Comparison of ENCODE assay signal across 9 mouse cellular contexts in the genomic region with DNA sequence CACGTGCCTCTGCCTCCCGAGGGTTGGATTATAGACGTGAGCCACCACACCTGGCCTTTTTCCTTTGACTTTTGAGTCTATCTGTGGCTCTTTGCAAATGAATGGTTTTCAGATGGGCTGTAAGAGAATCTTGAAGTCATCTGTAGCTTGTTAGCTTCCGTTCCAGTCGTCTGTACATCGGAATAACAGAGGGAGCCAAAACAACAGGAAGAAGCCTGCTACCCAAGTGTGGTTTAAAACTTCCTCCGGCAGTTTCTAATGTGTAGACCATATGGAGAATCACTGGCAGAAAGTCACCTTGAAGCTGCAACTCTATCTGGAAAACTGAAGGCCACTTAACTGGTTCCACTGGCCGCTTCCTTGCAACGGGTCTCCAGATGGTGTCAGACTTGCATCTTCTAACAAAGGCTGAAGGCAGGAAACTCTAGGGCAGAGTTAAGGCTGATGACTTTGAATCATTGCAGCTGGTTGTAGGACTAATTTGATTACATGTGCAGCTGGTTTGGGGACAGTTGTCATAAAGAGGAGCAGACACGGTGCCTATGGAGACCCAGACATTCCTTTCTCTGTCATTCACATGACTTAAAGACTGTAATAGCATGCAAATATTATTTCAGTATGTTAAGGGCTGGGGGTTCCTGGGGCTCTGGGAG. TPM values are rescaled to one million over a fixed set of nuclear protein-coding genes. Genes with fewer than 3 reads are reported as not detected.
DNase-seq lines count a peak whose midpoint lies in the region; ATAC-seq lines count a peak whose summit lies in the region.
"Had no signal": no experiment of that assay in that cellular context is flagged by ENCODE, and none has a peak within 500 bp of the region (broad histone marks: within the 10 kb centered on the region; RNA-seq: fewer than 3 reads in every experiment).

No protein-coding gene starts in this region.

- 0 out of 2 replicates have a peak, but pooled peaks have one; percentile 11 for ATAC-seq in hindbrain, embryonic 15.5 days (ENCODE audit: low FRiP score, low read depth)
- no peak for ATAC-seq in hindbrain, embryonic 12.5 days (ENCODE audit: low FRiP score)
- ATAC-seq in hematopoietic stem cell, adult 5-6 weeks (replicated peaks in 1 of 2; ENCODE audit: insufficient read depth in 1 of 2, low FRiP score in 2 of 2, low TSS enrichment in 1 of 2, low read depth in 1 of 2, poor library complexity in 2 of 2, severe bottlenecking in 2 of 2) = peak; percentile 46 to 63; a peak in 3 of 4 replicates

- H3K4me2 ChIP-seq in hindbrain, embryonic 15.5 days = no peak overlapping the region
- H3K4me2 ChIP-seq in hindbrain, embryonic 12.5 days (replicated peaks) = no peak overlapping the region

- no peaks in the 10 kb centered on the region for H3K9me3 ChIP-seq in hindbrain, embryonic 15.5 days
- H3K9me3 ChIP-seq in hindbrain, embryonic 12.5 days (replicated peaks) = no peaks in the 10 kb centered on the region

- H3K36me3 ChIP-seq in hindbrain, embryonic 15.5 days = no peaks in the 10 kb centered on the region
- no peaks in the 10 kb centered on the region for H3K36me3 ChIP-seq in hindbrain, embryonic 12.5 days

- 59% methylated on average over 10 of the region's 10 CpGs for WGBS in hindbrain, embryonic 15.5 days
- WGBS in hindbrain, embryonic 12.5 days = 60% methylated on average over 10 of the region's 10 CpGs

- no peak overlapping the region for H3K9ac ChIP-seq in hindbrain, embryonic 15.5 days
- H3K9ac ChIP-seq in hindbrain, embryonic 12.5 days = no peak overlapping the region

- no peak overlapping the region for H3K4me3 ChIP-seq in hindbrain, embryonic 15.5 days
- H3K4me3 ChIP-seq in hindbrain, embryonic 12.5 days = no peak overlapping the region

- no peak overlapping the region for H3K27ac ChIP-seq in hindbrain, embryonic 15.5 days (replicated peaks)
- H3K27ac ChIP-seq in hindbrain, embryonic 12.5 days = no peak overlapping the region

- H3K4me1 ChIP-seq in hindbrain, embryonic 15.5 days (replicated peaks) = no peaks in the 10 kb centered on the region
- H3K4me1 ChIP-seq in hindbrain, embryonic 12.5 days = no peaks in the 10 kb centered on the region

- no peaks in the 10 kb centered on the region for H3K27me3 ChIP-seq in hindbrain, embryonic 15.5 days
- H3K27me3 ChIP-seq in hindbrain, embryonic 12.5 days = no peaks in the 10 kb centered on the region

- DNase-seq in R1 (ENCODE audit: low read depth, low spot score) = peak; percentile 98
- DNase-seq in lung, postnatal 36 days = peak; percentile 53
- peak; percentile 46 for DNase-seq in thymus, postnatal 4 days
- DNase-seq in cerebellum, adult 9-10 months = no peak
- DNase-seq in adrenal gland, postnatal 25 days = no peak

RNA-seq across cellular contexts. Expression of a gene that starts 12.0 kb away (rescaled TPM):
- polyA plus RNA-seq in hindbrain, embryonic 15.5 days (2015; fragmentation: Nextera tagmentation; extraction: Ambion mirVana) = 29.5 and 33.1 TPM in 2 replicates
- polyA plus RNA-seq in hindbrain, embryonic 12.5 days (2016; fragmentation: Nextera tagmentation; extraction: Ambion mirVana) = 31.7 and 33.9 TPM in 2 replicates
- 47.8 and 74.7 TPM in 2 replicates for total RNA-seq in hematopoietic stem cell, adult 5-6 weeks (2017)
- 35.1 and 45.1 TPM in 2 replicates for total RNA-seq in adrenal gland, postnatal 25 days (2021)

RNA-seq across cellular contexts. Expression of a gene that starts 49.3 kb away (rescaled TPM):
- polyA plus RNA-seq in hindbrain, embryonic 15.5 days (2015; fragmentation: Nextera tagmentation; extraction: Ambion mirVana) = 0.34 TPM in 2 replicates
- polyA plus RNA-seq in hindbrain, embryonic 12.5 days (2016; fragmentation: Nextera tagmentation; extraction: Ambion mirVana) = 0.08 TPM in 1 of 2 replicates, not detected in the other
- not detected in 2 replicates for total RNA-seq in hematopoietic stem cell, adult 5-6 weeks (2017)
- not detected in 2 replicates for total RNA-seq in adrenal gland, postnatal 25 days (2021)
- polyA plus RNA-seq: liver, embryonic 16.5 days had no signal

Comparison
In these comparisons a context has a peak if more than half of its experiments do, and no peak if none do; other contexts are left out.
1. DNase-seq: peak in R1 (single experiment), lung, postnatal 36 days (single experiment) and thymus, postnatal 4 days (single experiment); none in cerebellum, adult 9-10 months (single experiment) and adrenal gland, postnatal 25 days (single experiment).